Mouse (Mus musculus) heart, embryonic 11.5 days (tissue): ENCODE results near the gene Rhox2a. TPM values are rescaled to one million over a fixed set of nuclear protein-coding genes. Genes with fewer than 3 reads are reported as not detected.
"Not testable (repeated sequence)": the region's sequence is repeated elsewhere in the genome, so short reads cannot be mapped to it uniquely, and the experiment has no call there.

ENCODE experiments used
- ATAC-seq: fragments of 200-750 bp; cut with Nextera tagmentation; replicated peaks from 2 replicates; pipeline ENCODE4 v1.8.0; 2017; ENCODE audit warnings: moderate library complexity; ENCODE audit not compliant: insufficient number of reproducible peaks, low FRiP score, low TSS enrichment
- H3K27ac ChIP-seq: fragments of 300-500 bp; sonication (generic); 2 replicates; pipeline ENCODE4 v1.5.1; 2014; ENCODE audit warnings: mild to moderate bottlenecking, low read depth, low read length
- H3K27me3 ChIP-seq: fragments of 300-500 bp; sonication (generic); 2 replicates; pipeline ENCODE4 v1.6.1; 2014; ENCODE audit warnings: mild to moderate bottlenecking, low read length, mixed read lengths; ENCODE audit not compliant: control insufficient read depth, insufficient read depth
- H3K36me3 ChIP-seq: fragments of 300-500 bp; sonication (generic); 2 replicates; pipeline ENCODE4 v1.6.1; 2014; ENCODE audit warnings: mild to moderate bottlenecking, low read length, moderate library complexity, mixed read lengths; ENCODE audit not compliant: control insufficient read depth, insufficient read depth
- H3K4me1 ChIP-seq: fragments of 300-500 bp; sonication (generic); 2 replicates; pipeline ENCODE4 v1.6.1; 2014; ENCODE audit warnings: low read length; ENCODE audit not compliant: control insufficient read depth, insufficient read depth
- H3K4me2 ChIP-seq: fragments of 300-500 bp; sonication (generic); 2 replicates; pipeline ENCODE4 v1.6.1; 2014; ENCODE audit warnings: mild to moderate bottlenecking, moderate library complexity
- H3K4me3 ChIP-seq: fragments of 300-500 bp; sonication (generic); 2 replicates; pipeline ENCODE4 v1.5.1; 2014; ENCODE audit warnings: low read depth, low read length
- H3K9ac ChIP-seq: fragments of 300-500 bp; sonication (generic); 2 replicates; pipeline ENCODE4 v1.6.1; 2014; ENCODE audit warnings: mild to moderate bottlenecking, low read depth, low read length, moderate library complexity
- H3K9me3 ChIP-seq: fragments of 300-500 bp; sonication (generic); replicated peaks from 2 replicates; pipeline ENCODE4 v1.6.1; 2016; ENCODE audit warnings: low read length; ENCODE audit not compliant: control insufficient read depth
- WGBS: fragments of 180-500 bp; shearing (Covaris S2); extraction: QIAGEN DNeasy Blood & Tissue Kit; methylation state at CpG from one replicate; pipeline ENCODE4 v1.1.7; 2014; ENCODE audit not compliant: insufficient replicate concordance; 5-methylcytosine and 5-hydroxymethylcytosine counted together
- polyA plus RNA-seq: library from polyadenylated mRNA; unstranded; fragments of >200 nt; fragmentation: Nextera tagmentation; extraction: Ambion mirVana; gene quantifications from 2 replicates; pipeline ENCODE4 v1.2.1, GENCODE M21; 2014

The Rhox2a gene
- not detected in 2 replicates for polyA plus RNA-seq

- H3K4me3 ChIP-seq, H3K36me3 ChIP-seq, H3K4me1 ChIP-seq, H3K4me2 ChIP-seq, H3K9me3 ChIP-seq, H3K27me3 ChIP-seq, H3K27ac ChIP-seq, H3K9ac ChIP-seq, ATAC-seq: not testable (repeated sequence)
- no CpG with 5 or more reads among the region's 9 CpGs for WGBS
These were observed at the start of gene Rhox2a for GRCm38 (mm10) chrX:37244676-37245075. TSS of gene Rhox2a (plus strand) at chrX:37244976.

- 42% methylated on average over 8 of the region's 8 CpGs for WGBS
- Histone ChIP-seq H3K4me1 (no peaks in the 10 kb centered on the region), H3K27me3 (no peaks in the 10 kb centered on the region), H3K36me3 (no peaks in the 10 kb centered on the region), H3K27ac (no peak overlapping the region), H3K4me2 (no peak overlapping the region), H3K9ac (no peak overlapping the region), H3K9me3 (no peaks in the 10 kb centered on the region), H3K4me3 (no peak overlapping the region)
- no peak for ATAC-seq
These were observed 46.1 kb upstream of the Rhox2a start for GRCm38 (mm10) chrX:37198676-37199075.

- ATAC-seq, result no peak
- Histone ChIP-seq H3K4me1 (no peaks in the 10 kb centered on the region), H3K4me3 (no peak within 1 kb of the TSS), H3K4me2 (no peak within 1 kb of the TSS), H3K27me3 (no peaks in the 10 kb centered on the region), H3K9ac (no peak within 1 kb of the TSS), H3K36me3 (no peaks in the 10 kb centered on the region), H3K9me3 (no peaks in the 10 kb centered on the region), H3K27ac (no peak within 1 kb of the TSS)
- 72% methylated on average over 10 of the region's 10 CpGs for WGBS
These were observed 33.8 kb upstream of the Rhox2a start, which contains the start of gene Gm9 for GRCm38 (mm10) chrX:37210941-37211340. TSS of gene Gm9 (minus strand) at chrX:37211041.

- not testable (repeated sequence) for H3K4me3 ChIP-seq, H3K4me1 ChIP-seq, H3K36me3 ChIP-seq, H3K9me3 ChIP-seq, H3K9ac ChIP-seq, H3K27me3 ChIP-seq, ATAC-seq, H3K27ac ChIP-seq, H3K4me2 ChIP-seq
- 73% methylated on average over 1 of the region's 1 CpGs for WGBS
These were observed 22.6 kb upstream of the Rhox2a start, which contains the start of gene Rhox1 for GRCm38 (mm10) chrX:37222158-37222557. TSS of gene Rhox1 (minus strand) at chrX:37222258.

- H3K4me2 ChIP-seq, H3K4me3 ChIP-seq, H3K4me1 ChIP-seq, H3K27me3 ChIP-seq, H3K9ac ChIP-seq, H3K27ac ChIP-seq, H3K9me3 ChIP-seq, ATAC-seq, H3K36me3 ChIP-seq: not testable (repeated sequence)
- 86% methylated on average over 1 of the region's 3 CpGs for WGBS
These were observed 4.8 kb downstream of the Rhox2a start, which contains the start of gene Rhox3a for GRCm38 (mm10) chrX:37249619-37250018. TSS of gene Rhox3a (plus strand) at chrX:37249919.

DNA sequence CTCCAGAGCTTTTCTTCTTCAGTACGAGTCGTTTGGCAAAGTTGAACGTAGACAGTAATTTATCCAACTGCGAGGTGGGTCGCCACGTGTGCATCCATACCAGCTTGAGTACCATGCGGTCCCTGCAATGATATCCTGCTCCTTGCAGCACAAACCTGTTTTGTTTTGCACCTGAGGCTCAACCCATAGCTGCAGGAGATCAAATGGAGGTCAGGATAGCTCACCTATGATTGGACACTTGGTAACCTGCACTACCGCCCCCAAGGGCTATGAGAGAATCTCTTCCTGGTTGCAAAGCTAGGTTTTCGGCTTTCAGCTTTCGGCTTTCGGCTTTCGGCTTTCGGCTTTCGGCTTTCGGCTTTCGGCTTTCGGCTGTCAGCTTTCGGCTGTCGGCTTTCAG lies 20.3 kb downstream of the Rhox2a start, which contains the start of gene Rhox4a:
TSS of gene Rhox4a (plus strand) at position 301 of the 400 bp plus-strand sequence.
- not testable (repeated sequence) for H3K36me3 ChIP-seq, H3K4me1 ChIP-seq, H3K9ac ChIP-seq, H3K27me3 ChIP-seq, H3K27ac ChIP-seq, H3K4me2 ChIP-seq, H3K4me3 ChIP-seq, H3K9me3 ChIP-seq, ATAC-seq
- WGBS, result 90% methylated on average over 11 of the region's 19 CpGs

Other genes starting within 250 kb of the Rhox2a start
- 1.1 and 1.2 TPM in 2 replicates for gene Sowahd, start 196.1 kb upstream of the Rhox2a start, polyA plus RNA-seq
- 410 and 450 TPM in 2 replicates for gene Rpl39, start 159.6 kb upstream of the Rhox2a start, polyA plus RNA-seq
- 15.0 and 16.2 TPM in 2 replicates for gene Upf3b, start 134.7 kb upstream of the Rhox2a start, polyA plus RNA-seq
- 14.3 and 17.1 TPM in 2 replicates for gene Nkap, start 118.2 kb upstream of the Rhox2a start, polyA plus RNA-seq
- 0.11 TPM in 1 of 2 replicates, not detected in the other for gene Akap14, start 76.1 kb upstream of the Rhox2a start, polyA plus RNA-seq
- gene Ndufa1, start 53.8 kb upstream of the Rhox2a start, polyA plus RNA-seq, result 553 and 620 TPM in 2 replicates
- 7.3 and 7.9 TPM in 2 replicates for gene Rnf113a1, start 53.7 kb upstream of the Rhox2a start, polyA plus RNA-seq
- not detected in 2 replicates for gene Gm9, start 33.9 kb upstream of the Rhox2a start, polyA plus RNA-seq
- not detected in 2 replicates for gene Rhox1, start 22.7 kb upstream of the Rhox2a start, polyA plus RNA-seq
- not detected in 2 replicates for gene Rhox3a, start 4.9 kb downstream of the Rhox2a start, polyA plus RNA-seq
- gene Rhox4a, start 20.4 kb downstream of the Rhox2a start, polyA plus RNA-seq, result not detected in 2 replicates
- not detected in 2 replicates for gene Rhox3a2, start 135.1 kb downstream of the Rhox2a start, polyA plus RNA-seq
- 0.17 and 0.42 TPM in 2 replicates for gene Rhox4a2, start 145.9 kb downstream of the Rhox2a start, polyA plus RNA-seq
- gene Rhox2b, start 167.1 kb downstream of the Rhox2a start, polyA plus RNA-seq, result not detected in 2 replicates
- not detected in 2 replicates for gene Rhox4b, start 187.5 kb downstream of the Rhox2a start, polyA plus RNA-seq
- not detected in 2 replicates for gene Rhox2c, start 208.7 kb downstream of the Rhox2a start, polyA plus RNA-seq
- gene Rhox3c, start 213.6 kb downstream of the Rhox2a start, polyA plus RNA-seq, result not detected in 2 replicates
- not detected in 2 replicates for gene Rhox4c, start 235.4 kb downstream of the Rhox2a start, polyA plus RNA-seq
- gene Rhox2d, start 248.5 kb downstream of the Rhox2a start, polyA plus RNA-seq, result not detected in 2 replicates